Mouse (Mus musculus) urinary bladder, postnatal 36 days (tissue): ENCODE data around the gene Ankra2.
A peak's percentile ranks its signal among the peaks of the same experiment; 100 is the strongest.

Experiments
- DNase-seq, 2 experiments: peaks; one replicate each; pipeline ENCODE4 v3.0.0; 2022; ENCODE audit warnings: low spot score in 2 of 2, mixed read lengths in 1 of 2

Ankra2 gene

GRCm38 (mm10) chr13:98296072-98296471, 33.2 kb downstream of the Ankra2 start:
- peak; percentile 35 to 47 for DNase-seq

DNA sequence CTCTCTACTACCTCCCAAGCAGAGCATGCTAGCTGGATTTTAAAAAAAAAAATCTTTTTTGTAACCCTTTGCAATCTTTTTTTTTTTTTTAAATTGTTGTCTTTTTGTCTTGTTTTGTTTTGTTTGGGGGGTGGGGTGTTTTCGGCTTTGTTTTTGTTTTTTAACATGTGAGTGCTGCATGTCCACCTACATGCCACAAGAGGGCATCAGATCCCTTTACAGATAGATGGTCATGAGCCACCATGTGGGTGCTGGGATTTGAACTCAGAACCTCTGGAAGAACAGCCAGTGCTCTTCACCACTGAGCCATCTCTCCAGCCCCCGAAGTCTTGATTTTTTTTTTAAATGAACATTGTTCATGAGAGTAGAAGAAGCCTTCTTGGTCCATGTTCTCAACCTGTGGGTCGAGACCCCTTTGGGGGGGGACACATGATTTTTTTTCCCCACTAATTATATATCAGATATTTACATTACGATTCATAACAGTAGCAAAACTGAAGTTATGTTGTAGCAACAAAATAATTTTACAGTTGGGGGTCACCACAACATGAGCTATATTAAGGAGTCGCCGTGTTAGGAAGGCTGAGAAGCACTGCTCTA, 35.1 kb downstream of the Ankra2 start:
- no peak for DNase-seq

GRCm38 (mm10) chr13:98298833-98299758, 36.2 kb downstream of the Ankra2 start:
- peak; percentile 65 to 74 for DNase-seq

DNA sequence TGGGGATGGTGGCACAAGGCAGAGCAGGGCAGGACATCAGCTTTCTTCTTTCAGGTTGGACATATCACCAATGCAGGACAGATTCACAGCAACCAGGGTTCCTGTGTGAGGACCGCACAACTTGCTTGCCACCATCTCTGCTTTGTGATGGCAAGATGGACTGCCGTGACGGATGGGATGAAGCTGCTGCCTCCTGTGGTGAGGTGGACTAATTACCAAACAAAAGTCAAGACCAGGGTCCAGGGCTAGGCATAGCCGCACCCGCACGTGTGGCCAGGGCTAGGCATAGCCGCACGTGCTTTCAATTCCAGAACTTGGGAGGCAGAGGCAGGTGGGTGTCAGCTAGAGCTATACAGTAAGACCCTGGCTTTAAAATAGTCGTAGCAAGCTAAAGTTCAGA, 42.4 kb downstream of the Ankra2 start:
- DNase-seq, result no peak

- no peak for DNase-seq
Observed at GRCm38 (mm10) chr13:98306393-98306792, 43.5 kb downstream of the Ankra2 start.

GRCm38 (mm10) chr13:98306852-98307475, 44.1 kb downstream of the Ankra2 start:
- no peak for DNase-seq

- no peak for DNase-seq
Observed at GRCm38 (mm10) chr13:98308004-98308403, 45.1 kb downstream of the Ankra2 start.

DNA sequence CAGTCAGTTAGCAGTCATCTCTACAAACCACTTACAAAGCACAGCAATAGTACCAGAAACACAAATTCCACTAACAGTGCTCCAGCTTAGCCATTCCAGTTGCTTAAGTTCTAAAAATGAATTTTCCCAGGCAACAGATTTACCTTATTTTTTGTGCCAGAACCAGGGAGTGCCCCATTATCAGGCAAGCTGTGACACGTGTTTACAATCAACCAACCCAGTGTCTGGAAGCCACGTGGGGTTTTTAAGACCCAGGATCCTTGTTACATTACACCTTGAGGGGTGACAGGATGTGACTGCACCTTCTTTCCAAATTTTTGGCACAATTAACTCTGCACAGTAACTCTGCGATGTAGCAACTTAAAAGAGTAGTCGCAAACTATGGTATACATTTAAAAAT, 45.9 kb downstream of the Ankra2 start:
- no peak for DNase-seq

- DNase-seq, result no peak
Observed at GRCm38 (mm10) chr13:98311597-98311996, 48.7 kb downstream of the Ankra2 start.

DNA sequence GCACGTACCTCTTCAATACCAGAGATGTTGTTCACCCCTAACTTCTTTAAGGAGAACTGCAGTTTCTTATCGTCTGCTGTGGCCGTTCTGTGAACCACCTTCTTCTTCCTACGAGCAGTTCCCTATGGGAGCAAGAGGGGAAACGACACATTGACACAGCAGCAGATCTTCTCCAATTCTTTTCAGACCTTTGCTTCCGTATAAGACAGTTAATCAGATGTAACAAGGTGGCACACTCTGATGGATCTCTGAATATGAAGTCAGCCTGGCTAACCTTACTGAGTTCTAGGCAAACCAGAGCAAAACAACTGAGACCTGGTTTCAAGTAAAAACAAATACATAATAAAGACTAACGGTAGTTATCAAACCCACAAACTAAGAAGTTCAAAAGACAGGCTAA, 50.8 kb downstream of the Ankra2 start:
- DNase-seq, result no peak

GRCm38 (mm10) chr13:98315124-98315523, 52.2 kb downstream of the Ankra2 start:
- DNase-seq, result no peak

GRCm38 (mm10) chr13:98316140-98316479, 53.2 kb downstream of the Ankra2 start:
- DNase-seq, result no peak

DNA sequence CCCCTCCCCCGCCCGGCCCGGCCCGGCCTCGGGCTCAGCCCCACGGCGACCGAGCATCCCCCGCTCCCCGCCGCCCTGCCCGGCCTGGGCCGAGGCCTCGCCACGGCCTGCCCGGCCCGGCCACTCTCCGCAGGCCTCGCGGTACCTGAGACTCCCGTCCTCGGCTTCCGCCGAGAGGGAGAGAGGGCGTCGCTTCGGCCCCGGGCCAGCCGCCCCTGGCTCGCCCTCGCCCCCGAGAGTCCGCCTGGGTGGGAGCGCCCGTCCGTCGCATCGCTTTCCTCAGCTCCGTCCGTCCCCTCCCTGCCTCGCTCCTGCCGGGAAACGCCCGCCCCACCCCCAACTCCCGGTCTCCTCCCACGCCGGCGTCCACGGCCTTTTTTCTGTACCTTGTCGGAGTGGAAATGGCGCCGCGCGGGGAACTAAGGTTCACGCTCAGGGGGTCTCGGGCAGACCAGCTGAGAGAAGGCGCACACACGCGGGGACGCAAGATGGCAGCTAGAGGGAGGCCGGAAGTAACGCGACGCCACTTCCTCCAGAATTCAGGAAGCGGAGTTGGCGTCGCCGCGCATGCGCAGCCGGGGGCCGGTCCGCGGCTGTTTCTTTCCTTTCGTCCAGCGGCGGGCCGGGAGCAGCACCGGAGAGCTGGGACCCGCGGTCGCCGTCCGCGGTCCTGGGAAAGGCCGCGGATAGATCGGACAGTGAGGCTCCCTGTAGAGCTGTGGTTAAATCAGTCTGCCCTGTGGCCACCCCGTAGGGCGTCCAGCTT, 53.8 kb downstream of the Ankra2 start, which contains the start of gene Btf3:
Gene Btf3, minus strand, starts transcription at position 527 of the 766 bp plus-strand sequence.
- peak; percentile 84 to 93 for DNase-seq

- no peak for DNase-seq
Observed at GRCm38 (mm10) chr13:98317246-98317677, 54.4 kb downstream of the Ankra2 start.

GRCm38 (mm10) chr13:98317911-98318310, 55.0 kb downstream of the Ankra2 start:
- DNase-seq, result no peak
